ENCODE assay signal across 24 mouse cellular contexts in the genomic region with DNA sequence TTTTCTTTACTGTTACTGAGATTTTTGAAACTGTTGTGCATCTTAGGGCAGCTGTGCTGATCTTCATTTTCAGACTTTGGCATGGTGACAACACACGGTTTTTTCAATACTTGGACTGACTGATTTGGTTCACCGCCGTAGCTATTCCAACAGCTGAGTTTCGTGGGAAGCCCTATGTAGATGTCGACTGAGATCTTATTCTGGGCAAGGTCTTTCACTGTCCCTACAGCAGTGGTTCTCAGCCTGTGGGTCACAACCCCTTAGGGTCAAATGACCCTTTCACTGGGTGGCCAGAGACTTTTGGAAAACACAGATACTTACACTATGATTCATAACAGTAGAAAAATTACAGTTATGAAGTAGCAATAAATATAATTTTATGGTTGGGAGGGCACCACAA.
DNase-seq lines count a peak whose midpoint lies in the region; ATAC-seq and TF ChIP-seq lines count a peak whose summit lies in the region.
"Had no signal": no experiment of that assay in that cellular context is flagged by ENCODE, and none has a peak within 500 bp of the region (broad histone marks: within the 10 kb centered on the region; RNA-seq: fewer than 3 reads in every experiment).

No protein-coding gene starts in this region.

- H3K27me3 ChIP-seq in embryonic facial prominence, embryonic 14.5 days (replicated peaks; ENCODE audit: control insufficient read depth, insufficient read depth, low read length): no peaks in the 10 kb centered on the region
- H3K27me3 ChIP-seq in embryonic facial prominence, embryonic 10.5 days (replicated peaks; ENCODE audit: low read depth, poor library complexity, severe bottlenecking): no peaks in the 10 kb centered on the region
- no peaks in the 10 kb centered on the region for H3K27me3 ChIP-seq in lung, embryonic 14.5 days (ENCODE audit: insufficient read depth, low read length)
- H3K27me3 ChIP-seq: embryonic facial prominence, embryonic 12.5 days; forebrain, embryonic 12.5 days had no signal

- DNase-seq in embryonic facial prominence, embryonic 14.5 days (ENCODE audit: low spot score): peak; percentile 32
- DNase-seq in embryonic facial prominence, embryonic 10.5 days (ENCODE audit: low spot score): no peak
- DNase-seq in lung, embryonic 14.5 days: peak; percentile 76
- no peak for DNase-seq in lung, postnatal 14 days
- DNase-seq in kidney, postnatal 14 days: peak; percentile 61
- DNase-seq: adrenal gland, adult 8-10 months; adrenal gland, postnatal 36 days; B cell, adult 2 months; cerebellum, adult 2 months; cerebellum, postnatal 14 days; embryo, embryonic 11 days; gastrocnemius, postnatal 10 days; heart, adult 18-20 months; heart, postnatal 10 days; heart, postnatal 4 days had no signal

- TF ChIP-seq CTCF in lung, embryonic 14.5 days (IDR thresholded peaks at IDR 0.05; ENCODE audit: low read depth): no peak

- H3K4me3 ChIP-seq in embryonic facial prominence, embryonic 14.5 days (ENCODE audit: low read depth, low read length): no peak overlapping the region
- H3K4me3 ChIP-seq in embryonic facial prominence, embryonic 10.5 days: no peak overlapping the region
- no peak overlapping the region for H3K4me3 ChIP-seq in lung, embryonic 14.5 days (ENCODE audit: low read depth, low read length)
- H3K4me3 ChIP-seq: embryonic facial prominence, embryonic 12.5 days; forebrain, embryonic 12.5 days; heart, embryonic 10.5 days; hindbrain, embryonic 12.5 days had no signal

- H3K9ac ChIP-seq in embryonic facial prominence, embryonic 14.5 days (ENCODE audit: low read depth, low read length): no peak overlapping the region
- H3K9ac ChIP-seq in lung, embryonic 14.5 days: no peak overlapping the region
- H3K9ac ChIP-seq: embryonic facial prominence, embryonic 12.5 days; forebrain, embryonic 12.5 days; hindbrain, embryonic 12.5 days had no signal

- no peak for ATAC-seq in embryonic facial prominence, embryonic 14.5 days (ENCODE audit: low read depth)
- ATAC-seq in lung, embryonic 14.5 days (ENCODE audit: insufficient read depth): 0 out of 2 replicates have a peak, but pooled peaks have one; percentile 45
- ATAC-seq in megakaryocyte progenitor cell, adult 5-6 weeks (replicated peaks; ENCODE audit: poor library complexity): no peak
- ATAC-seq in inflammation-experienced regulatory T-cells, adult 6 months: no peak
- ATAC-seq: CD4-positive, CD25-positive, alpha-beta regulatory T cell, adult 4 months; forebrain, embryonic 16.5 days had no signal

- no peaks in the 10 kb centered on the region for H3K9me3 ChIP-seq in embryonic facial prominence, embryonic 14.5 days (ENCODE audit: control insufficient read depth, low read length)
- H3K9me3 ChIP-seq in embryonic facial prominence, embryonic 10.5 days: 0 out of 2 replicates have a peak, but pooled peaks cover 3% of the 10 kb centered on the region
- H3K9me3 ChIP-seq in lung, embryonic 14.5 days (ENCODE audit: low read depth, low read length): no peaks in the 10 kb centered on the region
- H3K9me3 ChIP-seq: embryonic facial prominence, embryonic 12.5 days; forebrain, embryonic 12.5 days; G1E; heart, embryonic 10.5 days; hindbrain, embryonic 12.5 days had no signal

- H3K4me1 ChIP-seq in embryonic facial prominence, embryonic 14.5 days (ENCODE audit: control insufficient read depth, insufficient read depth, low read length): peaks cover 7% of the 10 kb centered on the region
- peaks cover 25% of the 10 kb centered on the region for H3K4me1 ChIP-seq in embryonic facial prominence, embryonic 10.5 days
- no peaks in the 10 kb centered on the region for H3K4me1 ChIP-seq in lung, embryonic 14.5 days (ENCODE audit: insufficient read depth)
- H3K4me1 ChIP-seq: heart, embryonic 10.5 days had no signal

- no peaks in the 10 kb centered on the region for H3K36me3 ChIP-seq in embryonic facial prominence, embryonic 14.5 days (ENCODE audit: control insufficient read depth, insufficient read depth, low read length)
- no peaks in the 10 kb centered on the region for H3K36me3 ChIP-seq in embryonic facial prominence, embryonic 10.5 days (replicated peaks)
- H3K36me3 ChIP-seq in lung, embryonic 14.5 days (ENCODE audit: insufficient read depth): no peaks in the 10 kb centered on the region
- H3K36me3 ChIP-seq: embryonic facial prominence, embryonic 12.5 days; forebrain, embryonic 12.5 days; G1E; heart, embryonic 10.5 days; hindbrain, embryonic 12.5 days had no signal

- WGBS in embryonic facial prominence, embryonic 14.5 days: 62% methylated on average over 5 of the region's 5 CpGs
- 92% methylated on average over 5 of the region's 5 CpGs for WGBS in embryonic facial prominence, embryonic 10.5 days
- WGBS in lung, embryonic 14.5 days: 45% methylated on average over 5 of the region's 5 CpGs

- H3K4me2 ChIP-seq in embryonic facial prominence, embryonic 14.5 days (ENCODE audit: low read depth, low read length): no peak overlapping the region
- no peak overlapping the region for H3K4me2 ChIP-seq in lung, embryonic 14.5 days
- H3K4me2 ChIP-seq: embryonic facial prominence, embryonic 12.5 days; forebrain, embryonic 12.5 days; hindbrain, embryonic 12.5 days had no signal

- no peak overlapping the region for H3K27ac ChIP-seq in embryonic facial prominence, embryonic 14.5 days (replicated peaks; ENCODE audit: low read depth, low read length)
- no peak overlapping the region for H3K27ac ChIP-seq in embryonic facial prominence, embryonic 10.5 days (replicated peaks)
- no peak overlapping the region for H3K27ac ChIP-seq in lung, embryonic 14.5 days (ENCODE audit: low read depth)
- H3K27ac ChIP-seq: embryonic facial prominence, embryonic 12.5 days; forebrain, embryonic 12.5 days; heart, embryonic 10.5 days; hindbrain, embryonic 12.5 days had no signal

Comparison
In these comparisons a context has a peak if more than half of its experiments do, and no peak if none do; other contexts are left out.
1. DNase-seq: peak in embryonic facial prominence, embryonic 14.5 days (single experiment), lung, embryonic 14.5 days (single experiment) and kidney, postnatal 14 days (single experiment); none in embryonic facial prominence, embryonic 10.5 days (single experiment) and lung, postnatal 14 days (single experiment).